In the genomic region with DNA sequence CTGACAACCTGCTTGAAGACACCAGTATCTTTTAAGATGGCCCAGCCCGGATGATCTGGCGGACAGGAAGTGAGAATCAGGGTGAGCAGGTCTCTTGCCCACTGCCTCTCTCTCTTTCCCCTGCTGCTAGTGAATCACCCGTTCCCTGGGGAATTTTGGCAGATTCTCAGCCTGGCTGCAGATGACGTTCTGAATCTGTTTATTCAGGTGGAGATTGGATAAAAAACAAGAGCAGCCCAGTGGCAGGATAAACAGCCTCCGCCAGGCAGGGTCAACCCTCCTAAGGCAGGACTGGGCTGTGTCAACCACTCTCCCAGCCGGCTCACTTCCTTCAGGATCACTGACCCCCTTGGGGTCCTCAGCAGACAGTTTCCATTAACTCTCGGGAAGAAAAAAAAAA, we compare ENCODE assay signal across 9 mouse cellular contexts. TPM values are rescaled to one million over a fixed set of nuclear protein-coding genes. Genes with fewer than 3 reads are reported as not detected.
DNase-seq lines count a peak whose midpoint lies in the region; ATAC-seq lines count a peak whose summit lies in the region.
"Had no signal": no experiment of that assay in that cellular context is flagged by ENCODE, and none has a peak within 500 bp of the region (broad histone marks: within the 10 kb centered on the region; RNA-seq: fewer than 3 reads in every experiment).

No protein-coding gene starts in this region.

- peak; percentile 34 for DNase-seq in ovary, postnatal 36 days (ENCODE audit: low spot score)
- no peak for DNase-seq in ovary, postnatal 14 days (ENCODE audit: low spot score)
- peak; percentile 81 for DNase-seq in cerebellum, adult 9-11 months
- no peak for DNase-seq in heart, embryonic 10.5 days (ENCODE audit: low spot score)

- no peaks in the 10 kb centered on the region; the same call in 1 of the 2 replicates for H3K36me3 ChIP-seq in heart, embryonic 10.5 days
- no peaks in the 10 kb centered on the region for H3K36me3 ChIP-seq in midbrain, embryonic 15.5 days (replicated peaks)
- H3K36me3 ChIP-seq: neural tube, embryonic 12.5 days had no signal

- H3K27me3 ChIP-seq in heart, embryonic 10.5 days (ENCODE audit: insufficient read depth, poor library complexity, severe bottlenecking): no peaks in the 10 kb centered on the region; the same call in 1 of the 2 replicates
- H3K27me3 ChIP-seq in midbrain, embryonic 15.5 days (replicated peaks): no peaks in the 10 kb centered on the region
- H3K27me3 ChIP-seq: neural tube, embryonic 12.5 days had no signal

- H3K4me1 ChIP-seq in heart, embryonic 10.5 days: peaks cover 32% of the 10 kb centered on the region
- peaks cover 24% of the 10 kb centered on the region for H3K4me1 ChIP-seq in midbrain, embryonic 15.5 days

- H3K9me3 ChIP-seq in heart, embryonic 10.5 days: no peaks in the 10 kb centered on the region
- H3K9me3 ChIP-seq in midbrain, embryonic 15.5 days: no peaks in the 10 kb centered on the region
- H3K9me3 ChIP-seq: neural tube, embryonic 12.5 days had no signal

- WGBS in heart, embryonic 10.5 days: 23% methylated on average over 7 of the region's 7 CpGs
- WGBS in midbrain, embryonic 15.5 days: 47% methylated on average over 7 of the region's 7 CpGs

- no peak overlapping the region for H3K9ac ChIP-seq in midbrain, embryonic 15.5 days
- H3K9ac ChIP-seq: neural tube, embryonic 12.5 days had no signal

- no peak overlapping the region for H3K4me3 ChIP-seq in heart, embryonic 10.5 days
- H3K4me3 ChIP-seq in midbrain, embryonic 15.5 days: no peak overlapping the region
- H3K4me3 ChIP-seq: left cerebral cortex, adult 2 months; neural tube, embryonic 12.5 days had no signal

- ATAC-seq in midbrain, embryonic 15.5 days (replicated peaks): no peak
- no peak for ATAC-seq in megakaryocyte, adult 5-6 weeks (ENCODE audit: poor library complexity, severe bottlenecking)
- ATAC-seq in frontal cortex, adult (ENCODE audit: low TSS enrichment): no peak

- H3K4me2 ChIP-seq in midbrain, embryonic 15.5 days: no peak overlapping the region
- H3K4me2 ChIP-seq: neural tube, embryonic 12.5 days had no signal

- 0 out of 2 replicates have a peak overlapping the region, but pooled peaks have one; percentile 29 for H3K27ac ChIP-seq in heart, embryonic 10.5 days
- peak overlapping the region; percentile 17; the same call in 1 of the 2 replicates for H3K27ac ChIP-seq in midbrain, embryonic 15.5 days
- H3K27ac ChIP-seq: left cerebral cortex, adult 2 months; neural tube, embryonic 12.5 days had no signal

RNA-seq across cellular contexts. Expression of gene Lrig1, which starts 59.7 kb away (rescaled TPM):
- polyA plus RNA-seq in heart, embryonic 10.5 days (2016; fragmentation: Nextera tagmentation; extraction: Ambion mirVana): 9.7 and 11.8 TPM in 2 replicates
- 16.0 and 18.7 TPM in 2 replicates for polyA plus RNA-seq in midbrain, embryonic 15.5 days (2015; fragmentation: Nextera tagmentation; extraction: Ambion mirVana)
- 0.50 TPM in 1 of 2 replicates, not detected in the other for total RNA-seq in megakaryocyte, adult 5-6 weeks (2015)
- total RNA-seq in megakaryocyte, adult 5-6 weeks (2017): 0.04 TPM in 2 replicates

Comparison
In these comparisons a context has a peak if more than half of its experiments do, and no peak if none do; other contexts are left out.
1. DNase-seq: peak in ovary, postnatal 36 days (single experiment) and cerebellum, adult 9-11 months (single experiment); none in ovary, postnatal 14 days (single experiment) and heart, embryonic 10.5 days (single experiment).